Mouse (Mus musculus) lung, postnatal 25 days (tissue): ENCODE measurements at regions not wholly inside any gene's neighbourhood (a gene's known extent, or its start where the extent isn't known, plus 50 kb on each side); places are given as distances from the start of the nearest gene placed in this dataset.

Source experiments
- DNase-seq: peaks from one replicate; pipeline ENCODE4 v3.0.0; 2022; ENCODE audit warnings: low spot score

GRCm38 (mm10) chr6:94813481-94814148, 113.7 kb upstream of the Lrig1 start:
- no peak for DNase-seq

- DNase-seq: no peak
Measured at GRCm38 (mm10) chr6:94811846-94812245, 111.9 kb upstream of the Lrig1 start.

GRCm38 (mm10) chr6:94807216-94807615, 107.3 kb upstream of the Lrig1 start:
- no peak for DNase-seq

- DNase-seq: no peak
Measured at GRCm38 (mm10) chr6:94806481-94807160, 106.7 kb upstream of the Lrig1 start.

GRCm38 (mm10) chr6:94805685-94806084, 105.7 kb upstream of the Lrig1 start:
- DNase-seq: peak; percentile 14

GRCm38 (mm10) chr6:94804284-94804815, 104.4 kb upstream of the Lrig1 start:
- DNase-seq: no peak

- no peak for DNase-seq
Measured at GRCm38 (mm10) chr6:94801039-94801438, 101.1 kb upstream of the Lrig1 start.

- no peak for DNase-seq
Measured at GRCm38 (mm10) chr6:94798545-94799211, 98.7 kb upstream of the Lrig1 start.

- DNase-seq: no peak
Measured at GRCm38 (mm10) chr6:94795442-94795841, 95.5 kb upstream of the Lrig1 start.

GRCm38 (mm10) chr6:94793555-94793954, 93.6 kb upstream of the Lrig1 start:
- no peak for DNase-seq

- DNase-seq: no peak
Measured at GRCm38 (mm10) chr6:94792312-94792711, 92.4 kb upstream of the Lrig1 start.

GRCm38 (mm10) chr6:94789308-94789763, 89.4 kb upstream of the Lrig1 start:
- no peak for DNase-seq

- DNase-seq: no peak
Measured at GRCm38 (mm10) chr6:94783471-94783870, 83.5 kb upstream of the Lrig1 start.

- no peak for DNase-seq
Measured at GRCm38 (mm10) chr6:94780621-94781020, 80.7 kb upstream of the Lrig1 start.

- peak; percentile 88 for DNase-seq
Measured at GRCm38 (mm10) chr6:94779854-94780253, 79.9 kb upstream of the Lrig1 start.

- no peak for DNase-seq
Measured at GRCm38 (mm10) chr6:94779213-94779612, 79.3 kb upstream of the Lrig1 start.

GRCm38 (mm10) chr6:94778797-94779196, 78.8 kb upstream of the Lrig1 start:
- no peak for DNase-seq

GRCm38 (mm10) chr6:94776585-94776984, 76.6 kb upstream of the Lrig1 start:
- no peak for DNase-seq

GRCm38 (mm10) chr6:94774871-94775270, 74.9 kb upstream of the Lrig1 start:
- DNase-seq: no peak

GRCm38 (mm10) chr6:94773604-94774486, 73.9 kb upstream of the Lrig1 start:
- DNase-seq: no peak

GRCm38 (mm10) chr6:94772868-94773603, 73.1 kb upstream of the Lrig1 start:
- no peak for DNase-seq
